Mouse (Mus musculus): ENCODE measurements around the gene Mup16. TPM values are rescaled to one million over a fixed set of nuclear protein-coding genes. Genes with fewer than 3 reads are reported as not detected.
"Not testable (repeated sequence)": the region's sequence is repeated elsewhere in the genome, so short reads cannot be mapped to it uniquely, and the experiment has no call there.

Gene Mup16
- total RNA-seq (2018; cell fraction: chromatin; rRNA removed): not detected
- not detected for total RNA-seq (2018; cell fraction: cytosol; rRNA removed)
- not detected for total RNA-seq (2018; cell fraction: nucleus; rRNA removed)
- not detected in 3 replicates for polyA plus RNA-seq (2018)

GRCm38 (mm10) chr4:61519431-61519830, at the start of gene Mup16:
Gene Mup16 (minus strand): TSS chr4:61519531.
- WGBS (ENCODE audit: missing documents): no CpG with 5 or more reads among the region's 4 CpGs
- H3K36me3 ChIP-seq (ENCODE audit: inconsistent target); H3K4me3 ChIP-seq (ENCODE audit: inconsistent target); H3K79me2 ChIP-seq (ENCODE audit: inconsistent target); H3K27ac ChIP-seq: not testable (repeated sequence)

GRCm38 (mm10) chr4:61555887-61556286, 36.6 kb upstream of the Mup16 start:
- not testable (repeated sequence) for H3K4me3 ChIP-seq (ENCODE audit: inconsistent target); H3K27ac ChIP-seq; H3K36me3 ChIP-seq (ENCODE audit: inconsistent target); H3K79me2 ChIP-seq (ENCODE audit: inconsistent target)
- 42% methylated on average over 2 of the region's 2 CpGs for WGBS (ENCODE audit: missing documents)

Other genes with a start within 250 kb of the Mup16 start
- not detected in 3 replicates for gene Mup14, start 215.5 kb downstream of the Mup16 start, polyA plus RNA-seq (2018)
- gene Mup15, start 79.8 kb downstream of the Mup16 start, polyA plus RNA-seq (2018): not detected in 3 replicates
- gene Mup17, start 76.3 kb upstream of the Mup16 start, polyA plus RNA-seq (2018): not detected in 3 replicates
- not detected in 3 replicates for gene Mup18, start 154.6 kb upstream of the Mup16 start, polyA plus RNA-seq (2018)